Mouse (Mus musculus) cerebellum, adult 2 months (tissue): ENCODE measurements at regions not wholly inside any gene's neighbourhood (a gene's known extent, or its start where the extent isn't known, plus 50 kb on each side); places are given as distances from the start of the nearest gene placed in this dataset.

Experiments used
- DNase-seq, 2 experiments: peaks; one replicate each; pipeline ENCODE4 v3.0.0; 2021
- H3K27ac ChIP-seq: fragments of 200-500 bp; 2 replicates; pipeline ENCODE4 v1.5.1; 2012; ENCODE audit warnings: low read length, control low read depth, inconsistent platforms; ENCODE audit not compliant: insufficient read depth
- H3K27me3 ChIP-seq: fragments of 200-500 bp; 2 replicates; pipeline ENCODE4 v1.6.1; 2012; ENCODE audit warnings: inconsistent platforms, mild to moderate bottlenecking, low read length, moderate library complexity; ENCODE audit not compliant: control insufficient read depth, insufficient read depth
- H3K4me1 ChIP-seq: fragments of 200-500 bp; 2 replicates; pipeline ENCODE4 v1.6.1; 2011; ENCODE audit warnings: low read length; ENCODE audit not compliant: control insufficient read depth, insufficient read depth
- H3K4me3 ChIP-seq: fragments of 200-500 bp; replicated peaks from 2 replicates; pipeline ENCODE3; 2011; ENCODE audit warnings: mild to moderate bottlenecking, low read depth, low read length, control low read depth; ENCODE audit not compliant: insufficient read depth
- CTCF ChIP-seq: fragments of 200-500 bp; IDR thresholded peaks from 2 replicates; pipeline ENCODE4 v1.5.1; 2011; ENCODE audit warnings: low read depth, mild to moderate bottlenecking, control low read depth, low read length, moderate library complexity, borderline replicate concordance; ENCODE audit not compliant: insufficient read depth
- POLR2A ChIP-seq: fragments of 200-500 bp; IDR thresholded peaks from 2 replicates; pipeline ENCODE4 v1.6.1; 2011; ENCODE audit warnings: low read length, control low read depth, borderline replicate concordance; ENCODE audit not compliant: insufficient read depth
- WGBS: fragments of 180-500 bp; shearing (Covaris S2); methylation state at CpG from one replicate; pipeline ENCODE4 v1.1.7; 2018; 5-methylcytosine and 5-hydroxymethylcytosine counted together

DNA sequence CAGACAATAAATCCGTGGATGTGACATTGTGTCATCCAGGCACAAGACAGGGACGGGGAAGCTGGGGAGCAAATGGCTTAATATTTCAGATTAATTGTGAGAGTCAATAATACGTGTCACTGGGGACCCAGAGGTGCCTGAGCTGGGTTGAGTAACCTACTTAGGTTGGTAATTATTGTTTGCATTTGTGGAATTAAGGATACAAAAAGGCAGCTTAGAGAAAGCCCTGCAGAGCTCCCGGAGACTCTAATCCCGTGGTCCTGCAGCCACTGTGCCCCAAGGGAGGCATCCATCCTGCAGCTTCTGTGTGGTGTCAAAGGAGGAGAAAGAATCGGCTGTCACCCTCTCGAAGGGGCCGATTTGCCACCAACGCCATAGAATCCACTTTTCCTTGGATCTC is 139.3 kb upstream of the Kazn start:
- Histone ChIP-seq H3K4me1 (peaks cover 15% of the 10 kb centered on the region), H3K27ac (no peak overlapping the region), H3K4me3 (no peak overlapping the region), H3K27me3 (no peaks in the 10 kb centered on the region)
- no peak for TF ChIP-seq POLR2A
- no peak for TF ChIP-seq CTCF
- DNase-seq = no peak
- WGBS = 77% methylated on average over 9 of the region's 9 CpGs

DNA sequence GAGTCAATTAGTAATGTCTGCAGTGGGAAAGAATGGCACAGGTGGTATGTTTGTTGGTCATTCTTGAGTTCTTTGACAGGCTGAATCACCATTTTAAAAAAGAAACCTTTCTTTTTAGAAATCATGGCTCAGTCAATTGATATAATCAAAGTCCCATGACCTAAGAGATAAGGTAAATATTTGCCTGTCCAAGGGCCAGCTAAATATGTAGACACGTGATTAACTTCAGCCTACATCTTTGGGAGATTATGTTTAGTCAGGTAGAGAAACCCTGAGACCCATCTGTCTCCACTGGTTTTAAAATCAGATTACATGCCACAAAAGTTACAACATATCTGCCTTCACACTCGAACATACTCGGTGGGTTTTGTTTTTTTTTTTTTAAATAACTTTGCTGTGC is 128.6 kb upstream of the Kazn start:
- 91% methylated on average over 3 of the region's 3 CpGs for WGBS
- H3K27me3 ChIP-seq = no peaks in the 10 kb centered on the region
- no peak overlapping the region for H3K27ac ChIP-seq
- peaks cover 11% of the 10 kb centered on the region for H3K4me1 ChIP-seq
- H3K4me3 ChIP-seq = no peak overlapping the region
- TF ChIP-seq CTCF (no peak), POLR2A (no peak)
- no peak for DNase-seq

DNA sequence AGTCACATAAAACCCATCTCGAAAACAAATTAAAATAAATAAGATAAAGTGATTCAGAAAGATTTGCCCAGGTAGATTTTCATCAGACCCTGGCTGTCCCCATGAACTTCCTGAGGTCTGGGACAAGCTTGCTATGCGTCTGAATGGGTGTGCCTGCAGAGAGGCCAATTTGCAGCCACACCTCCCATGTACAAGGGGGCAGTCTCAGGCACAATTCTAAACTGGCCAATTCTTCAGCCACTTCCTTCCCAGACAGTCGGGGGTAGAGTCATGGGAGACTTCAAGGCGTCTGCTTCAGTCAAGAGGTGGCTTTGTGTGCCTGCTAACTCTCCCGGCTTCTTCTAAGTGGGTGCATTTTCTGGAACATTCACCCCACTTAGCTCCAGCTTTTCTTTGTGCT is 122.9 kb upstream of the Kazn start:
- 68% methylated on average over 5 of the region's 5 CpGs for WGBS
- Histone ChIP-seq H3K27me3 (no peaks in the 10 kb centered on the region), H3K27ac (no peak overlapping the region), H3K4me3 (no peak overlapping the region), H3K4me1 (peaks cover 6% of the 10 kb centered on the region)
- TF ChIP-seq CTCF = no peak
- DNase-seq = no peak

DNA sequence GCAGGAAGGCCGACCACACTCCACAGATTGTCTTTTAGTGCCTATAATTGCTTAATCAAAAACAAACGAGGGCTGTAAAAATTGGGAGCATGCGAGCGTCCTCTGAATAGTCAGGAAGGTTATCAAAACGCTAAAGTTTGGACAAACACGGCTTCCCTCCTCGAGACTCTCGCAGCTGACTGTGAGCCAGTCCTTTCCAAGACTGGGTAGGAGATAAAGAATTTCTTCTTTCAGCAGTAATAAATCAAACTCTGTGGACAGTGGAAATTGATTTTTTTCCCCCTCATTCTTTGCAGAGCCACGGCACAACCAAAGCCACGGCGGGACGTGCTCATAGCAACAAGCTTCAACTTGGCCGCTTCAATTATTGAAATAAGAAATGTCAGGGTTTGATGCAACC is 119.7 kb upstream of the Kazn start:
- H3K4me1 ChIP-seq = peaks cover 9% of the 10 kb centered on the region
- H3K27ac ChIP-seq = no peak overlapping the region
- no peaks in the 10 kb centered on the region for H3K27me3 ChIP-seq
- H3K4me3 ChIP-seq = no peak overlapping the region
- TF ChIP-seq CTCF (no peak), POLR2A (no peak)
- DNase-seq = no peak
- WGBS = 81% methylated on average over 13 of the region's 13 CpGs

DNA sequence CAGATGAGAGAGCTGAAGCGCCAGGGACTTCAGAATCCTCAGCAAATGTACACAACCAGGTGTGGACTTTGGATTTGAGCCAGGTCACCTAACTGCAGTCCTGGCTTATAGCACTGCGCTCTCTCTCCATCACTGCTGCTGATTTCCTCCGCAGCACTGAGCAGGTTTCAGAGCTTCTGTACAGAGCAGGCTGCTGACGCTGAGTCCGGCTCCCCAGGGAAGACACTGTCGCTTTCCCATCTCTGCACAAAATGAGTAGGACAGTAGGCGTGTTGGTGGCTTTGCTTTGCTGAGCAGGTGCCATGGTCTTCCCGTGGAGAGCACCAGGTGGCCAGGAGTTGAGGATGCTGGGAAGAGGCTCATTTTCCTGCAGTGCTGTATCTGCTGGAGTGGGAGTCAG is 116.2 kb upstream of the Kazn start:
- DNase-seq = peak in 1 of 2 experiments; percentile 37
- Histone ChIP-seq H3K27me3 (no peaks in the 10 kb centered on the region), H3K4me1 (peaks cover 28% of the 10 kb centered on the region), H3K4me3 (no peak overlapping the region), H3K27ac (peak overlapping the region; percentile 17; the same call in 1 of the 2 replicates)
- WGBS = 36% methylated on average over 8 of the region's 8 CpGs
- no peak for TF ChIP-seq CTCF
- no peak for TF ChIP-seq POLR2A

DNA sequence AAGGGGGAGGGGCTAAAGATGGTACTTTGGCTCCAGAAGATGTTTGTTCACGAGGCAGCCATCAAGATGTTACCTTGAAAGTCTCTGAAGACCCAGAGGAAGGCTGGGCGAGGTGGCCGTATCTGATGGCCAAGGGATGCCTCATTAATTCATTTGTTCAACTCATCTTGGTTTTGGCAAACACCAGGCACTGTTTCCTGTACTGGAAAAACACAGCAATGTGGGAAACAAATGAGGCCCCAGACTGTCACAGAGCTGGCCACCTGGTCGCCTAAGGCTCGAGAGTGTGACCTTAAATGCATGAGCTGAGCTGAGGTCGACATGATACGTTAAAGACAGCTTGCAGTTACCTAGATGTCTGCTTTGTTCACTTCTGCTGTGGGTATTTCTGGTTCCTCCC is 114.3 kb upstream of the Kazn start:
- WGBS = 19% methylated on average over 7 of the region's 7 CpGs
- H3K4me1 ChIP-seq = peaks cover 28% of the 10 kb centered on the region
- H3K27ac ChIP-seq = 0 out of 2 replicates have a peak overlapping the region, but pooled peaks have one; percentile 10
- H3K4me3 ChIP-seq = no peak overlapping the region
- H3K27me3 ChIP-seq = no peaks in the 10 kb centered on the region
- TF ChIP-seq POLR2A (no peak), CTCF (no peak)
- DNase-seq = peak in 1 of 2 experiments; percentile 61

DNA sequence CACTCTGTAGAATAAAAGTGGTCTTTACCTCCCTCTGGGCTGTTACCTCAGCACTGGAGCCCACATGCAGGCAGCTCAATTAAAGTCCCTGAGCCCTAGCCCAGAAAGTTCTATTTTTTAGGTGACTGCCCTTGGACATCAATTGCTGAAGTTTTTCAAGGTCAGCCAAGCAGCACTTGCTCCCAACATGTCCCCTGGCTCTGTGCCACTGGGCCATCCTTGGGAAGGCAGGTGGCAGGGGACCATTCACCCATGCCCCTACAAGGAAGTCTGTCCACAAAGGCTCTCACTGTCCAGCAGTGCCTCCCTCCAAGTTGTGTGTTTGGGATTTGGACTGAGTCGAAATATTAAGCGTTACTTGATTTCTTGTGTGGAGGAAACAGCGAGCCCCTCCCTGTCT is 112.6 kb upstream of the Kazn start:
- WGBS = 60% methylated on average over 3 of the region's 3 CpGs
- H3K27me3 ChIP-seq = no peaks in the 10 kb centered on the region
- H3K4me1 ChIP-seq = peaks cover 33% of the 10 kb centered on the region
- H3K4me3 ChIP-seq = no peak overlapping the region
- no peak overlapping the region for H3K27ac ChIP-seq
- DNase-seq = no peak
- TF ChIP-seq CTCF (no peak), POLR2A (no peak)

DNA sequence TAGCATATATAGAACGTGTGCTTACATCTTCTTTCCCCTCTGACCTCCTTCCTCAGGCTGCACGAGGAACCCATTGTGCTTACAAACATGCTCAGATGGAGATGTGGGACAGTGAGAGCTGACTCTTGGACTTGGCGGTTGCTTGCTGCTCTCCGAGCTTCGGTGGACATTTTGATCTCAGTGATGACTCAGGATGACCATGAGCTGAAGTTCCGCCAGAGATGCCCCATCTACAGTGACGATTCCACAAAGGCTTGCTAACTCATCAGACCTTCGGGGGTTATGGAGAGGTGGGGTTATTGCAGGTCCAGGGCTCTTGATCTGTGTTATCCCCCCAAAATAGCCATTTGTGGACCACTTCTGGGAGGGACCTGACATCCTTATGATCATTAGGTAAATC is 111.8 kb upstream of the Kazn start:
- TF ChIP-seq CTCF (no peak), POLR2A (no peak)
- Histone ChIP-seq H3K4me3 (no peak overlapping the region), H3K27me3 (no peaks in the 10 kb centered on the region), H3K27ac (no peak overlapping the region), H3K4me1 (peaks cover 33% of the 10 kb centered on the region)
- WGBS = 85% methylated on average over 8 of the region's 8 CpGs
- DNase-seq = no peak

DNA sequence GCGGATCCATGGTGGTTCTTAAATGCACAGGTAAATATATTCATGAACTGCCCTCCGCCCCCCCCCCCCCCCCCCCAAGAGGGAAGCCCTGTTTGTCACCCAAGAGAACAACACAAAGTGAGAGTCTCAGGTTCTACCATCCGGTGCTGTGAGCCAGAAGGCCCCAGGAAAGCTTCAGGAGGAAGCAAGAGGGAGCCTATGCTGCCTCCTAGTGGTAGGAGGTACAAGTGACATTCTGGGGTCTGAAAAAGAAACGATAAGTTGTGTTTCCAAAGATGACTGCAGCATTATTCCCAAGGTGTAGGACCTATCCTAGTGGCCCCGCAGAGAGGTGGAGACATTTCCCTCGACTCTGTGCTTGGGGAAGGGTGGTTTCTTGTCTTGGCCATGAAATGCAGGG is 109.7 kb upstream of the Kazn start:
- no peak for DNase-seq
- Histone ChIP-seq H3K4me1 (peaks cover 27% of the 10 kb centered on the region), H3K27me3 (no peaks in the 10 kb centered on the region), H3K4me3 (no peak overlapping the region), H3K27ac (no peak overlapping the region)
- 64% methylated on average over 6 of the region's 6 CpGs for WGBS
- TF ChIP-seq POLR2A = no peak
- TF ChIP-seq CTCF = peak; percentile 29; the same call in 1 of the 2 replicates
